ENCODE assay signal across 8 mouse cellular contexts in the genomic region with DNA sequence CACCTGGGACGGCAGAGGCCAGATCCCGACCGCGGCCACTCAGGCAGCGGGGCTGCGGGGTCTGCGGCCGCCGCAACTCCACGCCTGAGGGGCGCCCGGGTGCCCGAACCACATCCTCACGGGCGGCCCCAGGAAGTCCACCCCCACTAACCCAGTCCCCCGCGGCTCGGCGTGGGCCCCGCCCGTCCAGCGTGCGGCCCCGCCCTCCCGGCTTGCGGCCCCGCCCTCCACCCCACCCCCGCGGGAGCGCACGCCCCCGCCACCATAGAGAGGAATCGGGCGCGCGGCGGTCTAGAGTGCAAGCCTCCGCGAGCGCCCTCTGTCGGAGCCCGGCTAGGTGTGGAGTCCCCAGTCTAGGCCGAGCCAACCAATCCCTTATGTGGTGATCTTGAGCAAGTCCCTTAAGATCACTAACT. TPM values are rescaled to one million over a fixed set of nuclear protein-coding genes. Genes with fewer than 3 reads are reported as not detected.
DNase-seq lines count a peak whose midpoint lies in the region; ATAC-seq lines count a peak whose summit lies in the region.

Gene Rffl (minus strand): TSS at position 180 of the 416 bp plus-strand sequence.

- peak within 1 kb of the TSS; percentile 66 for H3K4me2 ChIP-seq in intestine, embryonic 14.5 days (ENCODE audit: low read length)

- H3K9ac ChIP-seq in intestine, embryonic 14.5 days (ENCODE audit: low read length): peak within 1 kb of the TSS; percentile 74

- H3K27me3 ChIP-seq in intestine, embryonic 14.5 days (replicated peaks; ENCODE audit: control insufficient read depth, insufficient read depth, low read length): no peaks in the 10 kb centered on the region

- H3K4me3 ChIP-seq in intestine, embryonic 14.5 days (ENCODE audit: low read depth, low read length): peak within 1 kb of the TSS; percentile 81

- H3K9me3 ChIP-seq in intestine, embryonic 14.5 days (ENCODE audit: control insufficient read depth, low read length): no peaks in the 10 kb centered on the region

- H3K36me3 ChIP-seq in intestine, embryonic 14.5 days (ENCODE audit: control insufficient read depth, insufficient read depth, low read length): no peaks in the 10 kb centered on the region

- WGBS in intestine, embryonic 14.5 days: under 1% methylated on average over 39 of the region's 43 CpGs

- peaks cover 6% of the 10 kb centered on the region; the same call in 1 of the 2 replicates for H3K4me1 ChIP-seq in intestine, embryonic 14.5 days (replicated peaks; ENCODE audit: control insufficient read depth, insufficient read depth, low read length)

- intact Hi-C loops in left cerebral cortex, postnatal 14 days (cut with DNase I): no loop called here

- ATAC-seq in intestine, embryonic 14.5 days (replicated peaks; ENCODE audit: low FRiP score, low TSS enrichment, low read depth): peak; percentile 96

- H3K27ac ChIP-seq in intestine, embryonic 14.5 days (ENCODE audit: low read depth): no peak within 1 kb of the TSS

- peak; percentile 91 to 96 for DNase-seq in adrenal gland, adult (ENCODE audit: inconsistent age in 2 of 2, low spot score in 1 of 2)
- DNase-seq in embryo, embryonic 10.5 days (ENCODE audit: low spot score): peak; percentile 96
- peak; percentile 92 for DNase-seq in gastrocnemius, postnatal 25 days
- peak; percentile 95 for DNase-seq in intestine, embryonic 14.5 days (ENCODE audit: low spot score)
- peak; percentile 93 to 96 for DNase-seq in left cerebral cortex, postnatal 14 days (ENCODE audit: low spot score in 2 of 2)
- peak; percentile 93 for DNase-seq in mesoderm, embryonic 11.5 days (ENCODE audit: low read depth, low spot score)
- peak; percentile 83 to 86 for DNase-seq in right cerebral cortex, postnatal 36 days (ENCODE audit: low spot score in 2 of 2)
- peak; percentile 89 for DNase-seq in yolk sac, embryonic 10.5 days (ENCODE audit: low spot score)

RNA-seq across cellular contexts. Expression of gene Rffl, which starts in this region (rescaled TPM):
- total RNA-seq in gastrocnemius, postnatal 25 days (2021): 1 to 10 TPM; 6.0 to 6.3 TPM
- 12.1 and 13.5 TPM in 2 replicates for polyA plus RNA-seq in intestine, embryonic 14.5 days (2014; fragmentation: Nextera tagmentation; extraction: Ambion mirVana)
- total RNA-seq in left cerebral cortex, postnatal 14 days (2021): 1 to 10 TPM; 5.1 to 6.4 TPM
